Mouse (Mus musculus): ENCODE measurements around the gene Tank. TPM values are rescaled to one million over a fixed set of nuclear protein-coding genes. Genes with fewer than 3 reads are reported as not detected.

Tank gene
- total RNA-seq, 1 experiment from 2014 or later, result 40.4 TPM

- peak; percentile 56 for DNase-seq
Observed at GRCm38 (mm10) chr2:61655382-61656281, 77.2 kb downstream of the Tank start.

GRCm38 (mm10) chr2:61656421-61657411, 78.3 kb downstream of the Tank start:
- DNase-seq, result peak; percentile 73

GRCm38 (mm10) chr2:61659254-61659653, 80.9 kb downstream of the Tank start:
- DNase-seq, result no peak

DNA sequence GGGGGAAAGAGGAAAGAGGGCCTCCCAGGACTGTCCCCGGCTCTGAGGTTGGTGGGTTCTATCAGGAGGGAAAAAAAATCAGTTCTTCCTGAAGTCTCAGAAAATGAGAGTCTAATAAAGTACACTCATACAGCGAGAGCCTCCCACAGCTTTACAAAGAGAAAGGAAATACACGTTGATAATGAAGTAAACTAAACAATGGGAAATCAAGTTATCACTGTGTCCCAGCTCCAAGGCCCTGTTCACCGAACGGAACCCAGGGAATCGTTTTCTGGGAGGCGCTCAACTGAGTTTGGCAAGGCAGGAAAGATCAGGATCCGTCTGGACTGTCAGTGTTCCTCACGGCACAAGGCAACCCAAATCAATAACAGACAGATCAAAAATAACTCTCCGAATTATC, 84.4 kb downstream of the Tank start:
- no peak for DNase-seq

GRCm38 (mm10) chr2:61663573-61664241, 85.3 kb downstream of the Tank start:
- no peak for DNase-seq

GRCm38 (mm10) chr2:61667420-61667819, 89.0 kb downstream of the Tank start:
- DNase-seq, result peak; percentile 17

DNA sequence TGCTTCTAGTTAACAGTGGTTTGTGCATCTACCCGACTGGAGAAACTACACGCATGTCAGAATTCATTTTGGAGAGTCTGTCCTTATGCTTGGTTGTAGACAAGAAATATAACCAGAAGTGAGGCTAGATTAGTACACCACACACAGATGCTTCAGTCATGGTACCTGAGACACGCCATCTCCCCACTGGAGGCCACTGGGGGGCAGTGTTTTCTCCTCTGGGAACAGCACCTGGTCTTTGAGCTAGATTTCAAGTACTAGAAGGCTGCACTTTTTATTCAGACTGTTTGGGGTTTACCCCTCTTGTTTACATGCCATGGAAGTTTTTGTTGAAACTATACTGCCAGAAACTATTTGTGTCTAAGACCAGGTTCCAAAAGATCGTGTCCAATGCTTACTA, 89.9 kb downstream of the Tank start:
- DNase-seq, result peak; percentile 72

GRCm38 (mm10) chr2:61674555-61674954, 96.2 kb downstream of the Tank start:
- DNase-seq, result no peak

DNA sequence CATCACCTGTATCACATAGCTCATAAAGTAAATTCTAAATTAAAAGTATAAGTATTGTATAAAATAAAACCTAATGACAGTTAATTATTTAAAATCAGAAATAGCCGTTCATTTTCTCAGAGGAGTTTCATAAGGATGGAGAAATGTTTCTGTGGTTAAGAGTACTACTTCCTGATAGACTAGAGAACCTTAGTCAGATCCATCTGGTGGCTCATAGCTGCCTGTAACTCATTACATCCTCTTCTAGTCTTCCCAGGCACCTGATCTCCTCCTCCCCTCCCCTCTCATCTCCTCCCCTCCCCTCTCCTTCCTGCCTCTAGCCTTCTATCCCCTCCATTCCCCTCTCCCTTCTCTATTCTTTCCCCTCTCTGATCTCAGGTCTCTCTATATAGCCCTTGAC, 103.2 kb downstream of the Tank start:
- DNase-seq, result no peak

- no peak for DNase-seq
Observed at GRCm38 (mm10) chr2:61686533-61686932, 108.1 kb downstream of the Tank start.

- no peak for DNase-seq
Observed at GRCm38 (mm10) chr2:61689086-61689485, 110.7 kb downstream of the Tank start.

Other genes with a start within 250 kb of the Tank start
- gene Psmd14, start 133.1 kb downstream of the Tank start, total RNA-seq (2021), result 92.3 and 95.3 TPM in 2 replicates
- gene Tbr1, start 224.3 kb downstream of the Tank start, total RNA-seq (2021), result not detected in 2 replicates